Mouse (Mus musculus) kidney, postnatal 0 days (tissue): ENCODE data around the gene Mars2. TPM values are rescaled to one million over a fixed set of nuclear protein-coding genes. Genes with fewer than 3 reads are reported as not detected.

ENCODE experiments used
- ATAC-seq: fragments of 200-750 bp; cut with Nextera tagmentation; replicated peaks from 2 replicates; pipeline ENCODE4 v1.8.0; 2017; ENCODE audit warnings: low read depth, moderate number of reproducible peaks, moderate TSS enrichment, moderate library complexity; ENCODE audit not compliant: low FRiP score
- DNase-seq: peaks from one replicate; pipeline ENCODE4 v3.0.0-alpha.2; 2016; ENCODE audit warnings: low spot score
- H3K27ac ChIP-seq: fragments of 300-500 bp; sonication (generic); 2 replicates; pipeline ENCODE4 v1.5.1; 2014; ENCODE audit warnings: mild to moderate bottlenecking
- H3K27me3 ChIP-seq: fragments of 300-500 bp; sonication (generic); 2 replicates; pipeline ENCODE4 v1.6.1; 2014; ENCODE audit warnings: low read length, mixed read lengths; ENCODE audit not compliant: insufficient read depth
- H3K36me3 ChIP-seq: fragments of 300-500 bp; sonication (generic); 2 replicates; pipeline ENCODE4 v1.6.1; 2014; ENCODE audit warnings: low read length, mixed read lengths; ENCODE audit not compliant: insufficient read depth
- H3K4me1 ChIP-seq: fragments of 300-500 bp; sonication (generic); replicated peaks from 2 replicates; pipeline ENCODE4 v1.6.1; 2014; ENCODE audit warnings: antibody characterized with exemption, low read length, mixed read lengths; ENCODE audit not compliant: insufficient read depth
- H3K4me2 ChIP-seq: fragments of 300-500 bp; sonication (generic); 2 replicates; pipeline ENCODE4 v1.6.1; 2014; ENCODE audit warnings: mild to moderate bottlenecking, low read length, moderate library complexity, mixed read lengths
- H3K4me3 ChIP-seq: fragments of 300-500 bp; sonication (generic); replicated peaks from 2 replicates; pipeline ENCODE4 v1.5.1; 2014; ENCODE audit warnings: low read depth, low read length
- H3K9ac ChIP-seq: fragments of 300-500 bp; sonication (generic); 2 replicates; pipeline ENCODE4 v1.6.1; 2014; ENCODE audit warnings: low read depth, low read length
- H3K9me3 ChIP-seq: fragments of 300-500 bp; sonication (generic); replicated peaks from 2 replicates; pipeline ENCODE4 v1.6.1; 2016; ENCODE audit warnings: low read length, inconsistent platforms, mixed read lengths
- CTCF ChIP-seq: IDR thresholded peaks from 2 replicates; pipeline ENCODE4 v1.5.1; 2016; ENCODE audit warnings: antibody characterized with exemption, low read depth, mild to moderate bottlenecking, moderate library complexity
- WGBS: fragments of 180-500 bp; shearing (Covaris S2); extraction: QIAGEN DNeasy Blood & Tissue Kit; methylation state at CpG from one replicate; pipeline ENCODE4 v1.1.7; 2014; 5-methylcytosine and 5-hydroxymethylcytosine counted together
- polyA plus RNA-seq: library from polyadenylated mRNA; unstranded; fragments of >200 nt; fragmentation: Nextera tagmentation; extraction: Ambion mirVana; gene quantifications from 2 replicates; pipeline ENCODE4 v1.2.1, GENCODE M21; 2015

Mars2 gene
- polyA plus RNA-seq, 1 experiment from 2014 or later: 1.8 TPM

DNA sequence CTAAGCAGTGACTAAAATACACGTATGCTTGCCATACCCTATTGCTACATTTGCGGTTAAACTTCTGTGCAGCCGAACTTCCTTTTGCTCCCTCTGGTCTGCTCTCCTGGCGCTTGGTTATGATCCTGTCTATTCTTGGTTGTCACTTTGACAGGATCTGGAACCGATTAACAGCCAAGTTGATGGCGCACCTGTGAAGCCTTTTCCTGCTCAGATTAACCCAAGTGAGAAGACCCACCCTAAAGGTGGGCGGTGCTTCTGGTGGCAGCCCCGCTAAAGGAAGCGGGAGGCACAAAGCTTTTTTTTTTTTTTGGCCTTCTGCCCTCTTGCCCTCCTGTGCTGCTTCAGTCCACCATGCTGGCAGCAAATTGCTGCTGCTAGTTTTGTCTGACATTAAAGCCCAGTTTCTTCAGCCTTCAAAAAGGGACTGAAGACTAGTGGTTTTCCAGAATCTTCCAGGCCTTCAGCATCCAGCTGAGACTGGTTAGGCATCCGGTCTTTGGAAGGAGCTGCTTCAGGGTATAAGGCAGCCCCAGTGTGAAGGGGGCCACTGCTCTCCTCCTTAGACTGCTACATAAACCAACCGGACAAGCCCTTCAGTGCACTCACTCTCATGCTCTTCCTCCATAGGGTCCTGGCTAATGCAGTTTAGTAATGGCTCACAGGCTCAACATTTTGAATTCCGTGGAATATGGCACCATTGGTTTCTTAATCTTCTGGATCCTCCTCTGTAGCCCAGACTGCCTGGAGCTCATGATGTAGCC lies 26.6 kb upstream of the Mars2 start:
- H3K27ac ChIP-seq: no peak overlapping the region
- H3K4me3 ChIP-seq: no peak overlapping the region

GRCm38 (mm10) chr1:55211081-55211480 lies 25.9 kb upstream of the Mars2 start:
- TF ChIP-seq CTCF: no peak

More for the DNA sequence above, 26.6 kb upstream of the Mars2 start:
- H3K9ac ChIP-seq: no peak overlapping the region
- DNase-seq: no peak
- ATAC-seq: no peak; the same call in 1 of the 2 replicates
- TF ChIP-seq CTCF: no peak
- peaks cover 5% of the 10 kb centered on the region; the same call in 1 of the 2 replicates for H3K4me1 ChIP-seq
- H3K4me2 ChIP-seq: no peak overlapping the region
- 46% methylated on average over 12 of the region's 12 CpGs for WGBS
- no peaks in the 10 kb centered on the region for H3K9me3 ChIP-seq
- H3K27me3 ChIP-seq: no peaks in the 10 kb centered on the region
- no peaks in the 10 kb centered on the region for H3K36me3 ChIP-seq

DNA sequence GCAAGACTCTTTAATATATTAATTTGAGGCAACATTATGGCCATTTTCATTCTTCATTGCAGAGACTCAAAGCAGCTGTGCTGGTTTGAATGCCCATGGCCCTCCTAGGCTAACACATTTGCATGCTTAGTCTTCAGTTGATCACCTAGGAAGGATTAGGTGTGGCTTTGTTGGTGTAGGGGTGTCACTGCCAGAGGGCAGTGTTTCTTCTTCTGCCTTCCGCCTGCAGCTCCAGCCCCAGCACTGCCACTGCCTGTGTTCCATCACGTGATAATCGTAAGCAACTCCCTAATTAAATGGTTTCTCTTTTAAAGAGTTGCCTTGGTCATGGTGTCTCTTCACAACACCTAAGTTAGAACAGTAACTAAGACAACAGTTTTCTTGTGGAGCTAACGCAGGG lies 24.2 kb upstream of the Mars2 start:
- no peak for TF ChIP-seq CTCF
- DNase-seq (no peak), ATAC-seq (no peak)
- Histone ChIP-seq H3K36me3 (no peaks in the 10 kb centered on the region), H3K4me3 (no peak overlapping the region), H3K4me2 (no peak overlapping the region), H3K9ac (no peak overlapping the region), H3K27ac (no peak overlapping the region), H3K9me3 (no peaks in the 10 kb centered on the region), H3K27me3 (no peaks in the 10 kb centered on the region), H3K4me1 (peaks cover 5% of the 10 kb centered on the region; the same call in 1 of the 2 replicates)
- WGBS: 82% methylated on average over 4 of the region's 4 CpGs

More at GRCm38 (mm10) chr1:55211081-55211480, 25.9 kb upstream of the Mars2 start:
- no peak overlapping the region for H3K9ac ChIP-seq
- no peaks in the 10 kb centered on the region for H3K36me3 ChIP-seq
- DNase-seq (no peak), ATAC-seq (no peak)
- no peak overlapping the region for H3K27ac ChIP-seq
- H3K4me2 ChIP-seq: no peak overlapping the region
- H3K4me3 ChIP-seq: no peak overlapping the region
- no peaks in the 10 kb centered on the region for H3K27me3 ChIP-seq
- no peaks in the 10 kb centered on the region for H3K9me3 ChIP-seq
- H3K4me1 ChIP-seq: peaks cover 5% of the 10 kb centered on the region; the same call in 1 of the 2 replicates
- WGBS: 78% methylated on average over 8 of the region's 8 CpGs

DNA sequence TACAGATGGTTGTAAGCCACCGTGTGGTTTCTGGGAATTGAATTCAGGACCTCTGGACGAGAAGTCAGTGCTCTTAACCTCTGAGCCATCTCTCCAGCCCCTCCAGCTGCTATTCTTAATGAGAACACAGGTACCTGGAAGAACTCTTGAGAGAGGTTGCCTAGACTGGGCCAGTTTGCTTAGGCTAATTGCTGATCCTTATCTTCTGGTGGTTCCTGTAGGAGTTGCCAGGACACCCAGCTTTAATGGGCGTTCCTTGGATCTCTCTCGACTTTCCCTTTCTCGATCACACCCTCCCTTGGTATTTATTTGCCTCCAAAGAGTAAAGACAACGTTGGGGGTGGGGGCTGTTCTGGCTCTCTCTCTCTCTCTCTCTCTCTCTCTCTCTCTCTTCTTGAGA lies 23.5 kb upstream of the Mars2 start:
- WGBS: 31% methylated on average over 6 of the region's 6 CpGs
- ATAC-seq (no peak), DNase-seq (no peak)
- Histone ChIP-seq H3K36me3 (no peaks in the 10 kb centered on the region), H3K27ac (no peak overlapping the region), H3K9ac (no peak overlapping the region), H3K9me3 (no peaks in the 10 kb centered on the region), H3K4me1 (peaks cover 5% of the 10 kb centered on the region; the same call in 1 of the 2 replicates), H3K4me2 (no peak overlapping the region), H3K4me3 (no peak overlapping the region), H3K27me3 (no peaks in the 10 kb centered on the region)
- TF ChIP-seq CTCF: no peak

- Histone ChIP-seq H3K9ac (no peak overlapping the region), H3K4me3 (no peak overlapping the region), H3K4me2 (no peak overlapping the region), H3K4me1 (peaks cover 5% of the 10 kb centered on the region; the same call in 1 of the 2 replicates), H3K27me3 (no peaks in the 10 kb centered on the region), H3K27ac (no peak overlapping the region), H3K9me3 (no peaks in the 10 kb centered on the region), H3K36me3 (no peaks in the 10 kb centered on the region)
- DNase-seq (no peak), ATAC-seq (no peak)
- WGBS: 83% methylated on average over 6 of the region's 6 CpGs
- no peak for TF ChIP-seq CTCF
These were observed 23.0 kb upstream of the Mars2 start for GRCm38 (mm10) chr1:55213936-55214335.

DNA sequence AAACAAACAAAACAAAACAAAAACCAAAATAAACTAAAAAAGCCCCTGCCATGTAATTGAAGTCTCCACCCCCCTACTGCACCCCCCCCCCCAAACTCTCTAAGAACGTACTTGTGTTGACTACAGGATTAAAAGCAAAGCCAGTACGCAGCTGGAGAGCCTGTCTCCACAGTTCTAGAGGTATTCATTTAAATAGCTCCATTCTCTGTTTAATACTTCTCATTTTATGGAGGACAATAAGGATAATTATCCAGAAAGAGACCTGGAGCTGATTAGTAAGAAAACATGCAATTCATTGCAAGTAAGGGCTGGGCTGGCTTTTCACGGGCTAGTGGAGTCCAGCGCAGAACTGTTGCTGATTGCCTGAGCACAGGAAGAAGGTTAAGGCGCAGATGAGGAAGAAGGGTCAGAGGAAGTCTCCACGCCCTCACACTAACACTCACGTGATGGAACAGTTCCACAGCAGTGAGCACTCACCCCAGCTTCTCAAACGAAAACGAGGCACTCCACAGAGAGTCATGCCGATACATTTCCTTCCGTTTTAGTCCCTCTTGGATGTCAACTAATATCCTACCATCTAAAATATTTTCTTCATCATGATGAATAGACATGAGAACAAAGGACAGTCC lies 21.7 kb upstream of the Mars2 start:
- H3K9me3 ChIP-seq: no peaks in the 10 kb centered on the region
- H3K9ac ChIP-seq: no peak overlapping the region
- WGBS: 44% methylated on average over 11 of the region's 11 CpGs
- 0 out of 2 replicates have a peak, but pooled peaks cover 4% of the 10 kb centered on the region for H3K4me1 ChIP-seq
- no peaks in the 10 kb centered on the region for H3K27me3 ChIP-seq
- peak; percentile 59; the same call in 1 of the 2 replicates for ATAC-seq
- no peak overlapping the region for H3K4me3 ChIP-seq
- H3K36me3 ChIP-seq: no peaks in the 10 kb centered on the region
- no peak for TF ChIP-seq CTCF
- H3K4me2 ChIP-seq: no peak overlapping the region
- no peak overlapping the region for H3K27ac ChIP-seq
- DNase-seq: peak; percentile 58
